Mouse (Mus musculus): ENCODE measurements around the gene Tmem163. TPM values are rescaled to one million over a fixed set of nuclear protein-coding genes. Genes with fewer than 3 reads are reported as not detected.

Gene Tmem163
- total and polyA plus RNA-seq, 3 experiments: 0.05 TPM; not detected in 2

GRCm38 (mm10) chr1:127556486-127556845 lies 122.9 kb downstream of the Tmem163 start:
- ATAC-seq (ENCODE audit: extremely low read depth, insufficient number of reproducible peaks, low FRiP score, poor library complexity, severe bottlenecking): no peak
- TF ChIP-seq GATA2 (IDR thresholded peaks at IDR 0.05; ENCODE audit: borderline replicate concordance, low read depth, low read length): no peak
- no peak for TF ChIP-seq CTCF (IDR thresholded peaks at IDR 0.05; ENCODE audit: low read depth, low read length)
- no peak for TF ChIP-seq GATA1 (IDR thresholded peaks at IDR 0.05; ENCODE audit: borderline replicate concordance, low read length)
- TF ChIP-seq POLR2AphosphoS5 (IDR thresholded peaks at IDR 0.05; ENCODE audit: insufficient replicate concordance, low read depth, low read length): no peak
- no peak for TF ChIP-seq TAL1 (conservative IDR thresholded peaks at IDR 0.05; ENCODE audit: low read depth, low read length)

GRCm38 (mm10) chr1:127555822-127556485 lies 123.4 kb downstream of the Tmem163 start:
- H3K4me3 ChIP-seq (ENCODE audit: low read depth, low read length): no peak overlapping the region
- no peaks in the 10 kb centered on the region for H3K27me3 ChIP-seq (ENCODE audit: insufficient read depth, low read length)
- H3K9me3 ChIP-seq (replicated peaks): peaks cover 5% of the 10 kb centered on the region
- ATAC-seq (ENCODE audit: extremely low read depth, insufficient number of reproducible peaks, low FRiP score, poor library complexity, severe bottlenecking) (no peak), DNase-seq (ENCODE audit: low spot score) (no peak)
- TF ChIP-seq GATA2 (IDR thresholded peaks at IDR 0.05; ENCODE audit: borderline replicate concordance, low read depth, low read length): no peak
- no peak for TF ChIP-seq TAL1 (conservative IDR thresholded peaks at IDR 0.05; ENCODE audit: low read depth, low read length)
- no peak for TF ChIP-seq POLR2AphosphoS5 (IDR thresholded peaks at IDR 0.05; ENCODE audit: insufficient replicate concordance, low read depth, low read length)
- TF ChIP-seq GATA1 (IDR thresholded peaks at IDR 0.05; ENCODE audit: borderline replicate concordance, low read length): no peak
- TF ChIP-seq CTCF (IDR thresholded peaks at IDR 0.05; ENCODE audit: low read depth, low read length): no peak
- no peaks in the 10 kb centered on the region for H3K4me1 ChIP-seq (ENCODE audit: insufficient read depth, low read depth, low read length)
- H3K36me3 ChIP-seq (replicated peaks): no peaks in the 10 kb centered on the region

More at GRCm38 (mm10) chr1:127556486-127556845, 122.9 kb downstream of the Tmem163 start:
- H3K4me3 ChIP-seq (ENCODE audit: low read depth, low read length): no peak overlapping the region
- peaks cover 3% of the 10 kb centered on the region for H3K9me3 ChIP-seq (replicated peaks)
- no peaks in the 10 kb centered on the region for H3K27me3 ChIP-seq (ENCODE audit: insufficient read depth, low read length)
- H3K36me3 ChIP-seq (replicated peaks): no peaks in the 10 kb centered on the region
- no peak for DNase-seq (ENCODE audit: low spot score)
- H3K4me1 ChIP-seq (ENCODE audit: insufficient read depth, low read depth, low read length): no peaks in the 10 kb centered on the region

GRCm38 (mm10) chr1:127548078-127548477 lies 131.3 kb downstream of the Tmem163 start:
- no peak for ATAC-seq (ENCODE audit: extremely low read depth, insufficient number of reproducible peaks, low FRiP score, poor library complexity, severe bottlenecking)

GRCm38 (mm10) chr1:127542756-127543155 lies 136.6 kb downstream of the Tmem163 start:
- H3K36me3 ChIP-seq (replicated peaks): no peaks in the 10 kb centered on the region
- TF ChIP-seq GATA1 (IDR thresholded peaks at IDR 0.05; ENCODE audit: borderline replicate concordance, low read length) (no peak), CTCF (IDR thresholded peaks at IDR 0.05; ENCODE audit: low read depth, low read length) (no peak)

More at GRCm38 (mm10) chr1:127548078-127548477, 131.3 kb downstream of the Tmem163 start:
- Histone ChIP-seq H3K27me3 (ENCODE audit: insufficient read depth, low read length) (no peaks in the 10 kb centered on the region), H3K4me3 (ENCODE audit: low read depth, low read length) (no peak overlapping the region), H3K36me3 (replicated peaks) (no peaks in the 10 kb centered on the region), H3K9me3 (replicated peaks) (peaks cover 6% of the 10 kb centered on the region), H3K4me1 (ENCODE audit: insufficient read depth, low read depth, low read length) (no peaks in the 10 kb centered on the region)
- DNase-seq (ENCODE audit: low spot score): no peak
- TF ChIP-seq POLR2AphosphoS5 (IDR thresholded peaks at IDR 0.05; ENCODE audit: insufficient replicate concordance, low read depth, low read length) (no peak), GATA1 (IDR thresholded peaks at IDR 0.05; ENCODE audit: borderline replicate concordance, low read length) (no peak), CTCF (IDR thresholded peaks at IDR 0.05; ENCODE audit: low read depth, low read length) (no peak), GATA2 (IDR thresholded peaks at IDR 0.05; ENCODE audit: borderline replicate concordance, low read depth, low read length) (no peak), TAL1 (conservative IDR thresholded peaks at IDR 0.05; ENCODE audit: low read depth, low read length) (no peak)

GRCm38 (mm10) chr1:127541931-127542330 lies 137.4 kb downstream of the Tmem163 start:
- DNase-seq (ENCODE audit: low spot score) (no peak), ATAC-seq (ENCODE audit: extremely low read depth, insufficient number of reproducible peaks, low FRiP score, poor library complexity, severe bottlenecking) (no peak)
- no peak for TF ChIP-seq TAL1 (conservative IDR thresholded peaks at IDR 0.05; ENCODE audit: low read depth, low read length)
- no peak for TF ChIP-seq CTCF (IDR thresholded peaks at IDR 0.05; ENCODE audit: low read depth, low read length)
- no peak for TF ChIP-seq GATA2 (IDR thresholded peaks at IDR 0.05; ENCODE audit: borderline replicate concordance, low read depth, low read length)
- no peak for TF ChIP-seq GATA1 (IDR thresholded peaks at IDR 0.05; ENCODE audit: borderline replicate concordance, low read length)
- no peak for TF ChIP-seq POLR2AphosphoS5 (IDR thresholded peaks at IDR 0.05; ENCODE audit: insufficient replicate concordance, low read depth, low read length)
- Histone ChIP-seq H3K27me3 (ENCODE audit: insufficient read depth, low read length) (no peaks in the 10 kb centered on the region), H3K4me3 (ENCODE audit: low read depth, low read length) (no peak overlapping the region), H3K9me3 (replicated peaks) (peaks cover 38% of the 10 kb centered on the region), H3K4me1 (ENCODE audit: insufficient read depth, low read depth, low read length) (no peaks in the 10 kb centered on the region), H3K36me3 (replicated peaks) (no peaks in the 10 kb centered on the region)

More at GRCm38 (mm10) chr1:127542756-127543155, 136.6 kb downstream of the Tmem163 start:
- Histone ChIP-seq H3K4me3 (ENCODE audit: low read depth, low read length) (no peak overlapping the region), H3K4me1 (ENCODE audit: insufficient read depth, low read depth, low read length) (no peaks in the 10 kb centered on the region), H3K9me3 (replicated peaks) (peaks cover 31% of the 10 kb centered on the region), H3K27me3 (ENCODE audit: insufficient read depth, low read length) (no peaks in the 10 kb centered on the region)
- no peak for DNase-seq (ENCODE audit: low spot score)
- no peak for ATAC-seq (ENCODE audit: extremely low read depth, insufficient number of reproducible peaks, low FRiP score, poor library complexity, severe bottlenecking)

GRCm38 (mm10) chr1:127541522-127541921 lies 137.8 kb downstream of the Tmem163 start:
- Histone ChIP-seq H3K36me3 (replicated peaks) (no peaks in the 10 kb centered on the region), H3K27me3 (ENCODE audit: insufficient read depth, low read length) (no peaks in the 10 kb centered on the region), H3K4me3 (ENCODE audit: low read depth, low read length) (no peak overlapping the region), H3K9me3 (replicated peaks) (peaks cover 39% of the 10 kb centered on the region), H3K4me1 (ENCODE audit: insufficient read depth, low read depth, low read length) (no peaks in the 10 kb centered on the region)
- ATAC-seq (ENCODE audit: extremely low read depth, insufficient number of reproducible peaks, low FRiP score, poor library complexity, severe bottlenecking) (no peak), DNase-seq (ENCODE audit: low spot score) (no peak)
- TF ChIP-seq GATA1 (IDR thresholded peaks at IDR 0.05; ENCODE audit: borderline replicate concordance, low read length) (no peak), GATA2 (IDR thresholded peaks at IDR 0.05; ENCODE audit: borderline replicate concordance, low read depth, low read length) (no peak), CTCF (IDR thresholded peaks at IDR 0.05; ENCODE audit: low read depth, low read length) (no peak), POLR2AphosphoS5 (IDR thresholded peaks at IDR 0.05; ENCODE audit: insufficient replicate concordance, low read depth, low read length) (no peak), TAL1 (conservative IDR thresholded peaks at IDR 0.05; ENCODE audit: low read depth, low read length) (no peak)

Data from G1E (cell line).